In genomic region chr19:37376841-37377240, GRCm38 (mm10) we compare ENCODE assay signal across 8 mouse cellular contexts. TPM values are rescaled to one million over a fixed set of nuclear protein-coding genes. Genes with fewer than 3 reads are reported as not detected.
DNase-seq lines count a peak whose midpoint lies in the region; ATAC-seq and TF ChIP-seq lines count a peak whose summit lies in the region.

No protein-coding gene starts in this region.

- WGBS in kidney, postnatal 0 days: 1% methylated on average over 11 of the region's 11 CpGs
- under 1% methylated on average over 11 of the region's 11 CpGs for WGBS in bone marrow, adult 2 months
- WGBS in hindbrain, embryonic 10.5 days: 3% methylated on average over 11 of the region's 11 CpGs
- WGBS in midbrain, embryonic 13.5 days: 2% methylated on average over 11 of the region's 11 CpGs

- no peak for TF ChIP-seq POLR2A in bone marrow, adult 2 months (IDR thresholded peaks at IDR 0.05; ENCODE audit: borderline replicate concordance, control insufficient read depth, low read depth, low read length)

- peak overlapping the region; percentile 71 for H3K4me2 ChIP-seq in kidney, postnatal 0 days (ENCODE audit: low read length)
- peak overlapping the region; percentile 84 for H3K4me2 ChIP-seq in midbrain, embryonic 13.5 days (replicated peaks)

- H3K9ac ChIP-seq in kidney, postnatal 0 days (ENCODE audit: low read depth, low read length): peak overlapping the region; percentile 62
- H3K9ac ChIP-seq in midbrain, embryonic 13.5 days (replicated peaks): peak overlapping the region; percentile 64

- no peak overlapping the region for H3K27ac ChIP-seq in kidney, postnatal 0 days
- peak overlapping the region; percentile 95; the same call in 1 of the 2 replicates for H3K27ac ChIP-seq in bone marrow, adult 2 months (ENCODE audit: control insufficient read depth, insufficient read depth, low read depth, low read length, poor library complexity)
- peak overlapping the region; percentile 96 for H3K27ac ChIP-seq in hindbrain, embryonic 10.5 days
- no peak overlapping the region for H3K27ac ChIP-seq in midbrain, embryonic 13.5 days

- no peak for TF ChIP-seq CTCF in kidney, postnatal 0 days (IDR thresholded peaks at IDR 0.05; ENCODE audit: low read depth)
- TF ChIP-seq CTCF in bone marrow, adult 2 months (IDR thresholded peaks at IDR 0.05; ENCODE audit: control insufficient read depth, insufficient read depth, low read length): no peak

- no peak for ATAC-seq in kidney, postnatal 0 days (replicated peaks; ENCODE audit: low FRiP score, low read depth)
- ATAC-seq in midbrain, embryonic 13.5 days: no peak

- no peaks in the 10 kb centered on the region for H3K36me3 ChIP-seq in kidney, postnatal 0 days (ENCODE audit: insufficient read depth, low read length)
- peaks cover 11% of the 10 kb centered on the region; the same call in 1 of the 2 replicates for H3K36me3 ChIP-seq in hindbrain, embryonic 10.5 days
- H3K36me3 ChIP-seq in midbrain, embryonic 13.5 days: no peaks in the 10 kb centered on the region

- DNase-seq in kidney, postnatal 0 days (ENCODE audit: low spot score): peak; percentile 15
- no peak for DNase-seq in kidney, postnatal 4 days
- DNase-seq in hindbrain, embryonic 10.5 days (ENCODE audit: low spot score): no peak
- DNase-seq in ovary, postnatal 10 days (ENCODE audit: low spot score): no peak
- DNase-seq in cerebellum, adult 11 months: no peak
- DNase-seq in adrenal gland, adult (ENCODE audit: inconsistent age in 2 of 2, low spot score in 1 of 2): no peak

- H3K9me3 ChIP-seq in kidney, postnatal 0 days (replicated peaks; ENCODE audit: low read length): no peaks in the 10 kb centered on the region
- H3K9me3 ChIP-seq in hindbrain, embryonic 10.5 days: no peaks in the 10 kb centered on the region
- H3K9me3 ChIP-seq in midbrain, embryonic 13.5 days: no peaks in the 10 kb centered on the region

- H3K4me3 ChIP-seq in kidney, postnatal 0 days (replicated peaks; ENCODE audit: low read depth, low read length): peak overlapping the region; percentile 88
- H3K4me3 ChIP-seq in bone marrow, adult 2 months (replicated peaks; ENCODE audit: control insufficient read depth, low read depth, low read length): peak overlapping the region; percentile 96
- peak overlapping the region; percentile 88 for H3K4me3 ChIP-seq in hindbrain, embryonic 10.5 days
- H3K4me3 ChIP-seq in midbrain, embryonic 13.5 days (replicated peaks): peak overlapping the region; percentile 82

- H3K4me1 ChIP-seq in kidney, postnatal 0 days (replicated peaks; ENCODE audit: insufficient read depth, low read length): 0 out of 2 replicates have a peak, but pooled peaks cover 5% of the 10 kb centered on the region
- no peaks in the 10 kb centered on the region; the same call in 1 of the 2 replicates for H3K4me1 ChIP-seq in bone marrow, adult 2 months (ENCODE audit: control insufficient read depth, insufficient read depth, low read length)
- peaks cover 24% of the 10 kb centered on the region for H3K4me1 ChIP-seq in hindbrain, embryonic 10.5 days (replicated peaks)
- H3K4me1 ChIP-seq in midbrain, embryonic 13.5 days (replicated peaks): peaks cover 25% of the 10 kb centered on the region

- H3K27me3 ChIP-seq in kidney, postnatal 0 days (ENCODE audit: insufficient read depth, low read length): no peaks in the 10 kb centered on the region
- H3K27me3 ChIP-seq in hindbrain, embryonic 10.5 days (ENCODE audit: insufficient read depth, poor library complexity, severe bottlenecking): no peaks in the 10 kb centered on the region
- no peaks in the 10 kb centered on the region for H3K27me3 ChIP-seq in midbrain, embryonic 13.5 days

RNA-seq across cellular contexts. Expression of gene Kif11, which starts 0.6 kb away (rescaled TPM):
- polyA plus RNA-seq in kidney, postnatal 0 days (2015; fragmentation: Nextera tagmentation; extraction: Ambion mirVana): 18.5 and 22.4 TPM in 2 replicates
- polyA plus RNA-seq in bone marrow, adult 2 months (2011; ENCODE audit: insufficient read depth, insufficient read length, low replicate concordance, missing spikeins): 35.6 and 50.2 TPM in 2 replicates
- 60.1 and 80.2 TPM in 2 replicates for polyA plus RNA-seq in hindbrain, embryonic 10.5 days (2016; fragmentation: Nextera tagmentation; extraction: Ambion mirVana)
- 27.1 and 29.0 TPM in 2 replicates for polyA plus RNA-seq in midbrain, embryonic 13.5 days (2015; fragmentation: Nextera tagmentation; extraction: Ambion mirVana)

RNA-seq across cellular contexts. Expression of gene Ide, which starts 39.2 kb away (rescaled TPM):
- polyA plus RNA-seq in kidney, postnatal 0 days (2015; fragmentation: Nextera tagmentation; extraction: Ambion mirVana): 37.3 and 42.3 TPM in 2 replicates
- polyA plus RNA-seq in bone marrow, adult 2 months (2011; ENCODE audit: insufficient read depth, insufficient read length, low replicate concordance, missing spikeins): 5.6 and 11.1 TPM in 2 replicates
- 46.1 and 56.8 TPM in 2 replicates for polyA plus RNA-seq in hindbrain, embryonic 10.5 days (2016; fragmentation: Nextera tagmentation; extraction: Ambion mirVana)
- 34.2 and 34.4 TPM in 2 replicates for polyA plus RNA-seq in midbrain, embryonic 13.5 days (2015; fragmentation: Nextera tagmentation; extraction: Ambion mirVana)

RNA-seq across cellular contexts. Expression of gene Hhex, which starts 57.8 kb away (rescaled TPM):
- 7.6 and 10.1 TPM in 2 replicates for polyA plus RNA-seq in kidney, postnatal 0 days (2015; fragmentation: Nextera tagmentation; extraction: Ambion mirVana)
- 11.0 and 19.3 TPM in 2 replicates for polyA plus RNA-seq in bone marrow, adult 2 months (2011; ENCODE audit: insufficient read depth, insufficient read length, low replicate concordance, missing spikeins)
- 6.6 and 7.7 TPM in 2 replicates for polyA plus RNA-seq in hindbrain, embryonic 10.5 days (2016; fragmentation: Nextera tagmentation; extraction: Ambion mirVana)
- 4.9 and 5.1 TPM in 2 replicates for polyA plus RNA-seq in midbrain, embryonic 13.5 days (2015; fragmentation: Nextera tagmentation; extraction: Ambion mirVana)

Comparison
In these comparisons a context has a peak if more than half of its experiments do, and no peak if none do; other contexts are left out.
1. H3K27ac ChIP-seq: peak in bone marrow, adult 2 months (single experiment) and hindbrain, embryonic 10.5 days (single experiment); none in kidney, postnatal 0 days (single experiment) and midbrain, embryonic 13.5 days (single experiment).
2. Peak in every context shown above with its lines, with median percentiles within 50 percentile points of each other: H3K4me3 ChIP-seq.